In the genomic region with DNA sequence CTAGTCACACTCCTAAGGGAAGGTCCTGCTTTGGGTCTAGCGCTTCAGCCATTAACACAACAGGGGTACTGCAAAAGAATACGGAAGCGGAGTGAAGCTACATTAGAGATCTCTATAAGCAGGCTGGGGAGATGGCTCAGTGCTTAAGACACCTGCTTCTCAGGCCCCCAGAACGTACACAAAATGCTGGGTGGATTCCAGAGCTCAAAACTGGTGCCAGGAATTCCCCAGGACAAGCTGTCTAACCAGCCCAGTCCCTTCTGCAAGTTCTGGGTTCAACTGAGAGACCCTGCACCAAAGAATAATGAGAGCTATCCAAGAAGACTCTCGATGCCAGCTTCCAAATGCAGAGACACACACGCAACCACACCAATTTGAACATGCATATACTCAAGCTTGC, we compare ENCODE assay signal across 23 mouse cellular contexts. TPM values are rescaled to one million over a fixed set of nuclear protein-coding genes. Genes with fewer than 3 reads are reported as not detected.
"Had no signal": no experiment of that assay in that cellular context is flagged by ENCODE, and none has a peak within 500 bp of the region (broad histone marks: within the 10 kb centered on the region; RNA-seq: fewer than 3 reads in every experiment).

No protein-coding gene starts in this region.

- DNase-seq: lung, adult 18-20 months; lung, embryonic 14.5 days; lung, postnatal 10 days; lung, postnatal 4 days; midbrain, embryonic 14.5 days; right cerebral cortex, postnatal 14 days; thymus, adult 2 months; thymus, postnatal 25 days; thymus, postnatal 4 days had no signal

- H3K9me3 ChIP-seq: midbrain, embryonic 10.5 days; midbrain, embryonic 12.5 days; neural tube, embryonic 12.5 days; stomach, embryonic 15.5 days had no signal

- H3K9ac ChIP-seq: liver, embryonic 14.5 days; lung, embryonic 14.5 days; midbrain, embryonic 12.5 days; neural tube, embryonic 12.5 days; stomach, embryonic 15.5 days had no signal

- H3K27ac ChIP-seq: liver, embryonic 14.5 days; midbrain, embryonic 10.5 days; midbrain, embryonic 12.5 days; neural tube, embryonic 12.5 days had no signal

- H3K4me2 ChIP-seq: lung, embryonic 14.5 days; midbrain, embryonic 12.5 days; neural tube, embryonic 12.5 days had no signal

- H3K4me3 ChIP-seq: midbrain, embryonic 10.5 days; midbrain, embryonic 12.5 days; neural tube, embryonic 12.5 days; stomach, embryonic 15.5 days had no signal

- H3K27me3 ChIP-seq: midbrain, embryonic 12.5 days; neural tube, embryonic 12.5 days; stomach, embryonic 15.5 days had no signal

- H3K36me3 ChIP-seq: midbrain, embryonic 10.5 days; midbrain, embryonic 12.5 days; neural tube, embryonic 12.5 days; stomach, embryonic 15.5 days had no signal

RNA-seq across cellular contexts. Expression of gene Prph2, which starts 28.5 kb away (rescaled TPM):
- total RNA-seq: megakaryocyte-erythroid progenitor cell, adult 5-6 weeks; midbrain, postnatal 0 days; monocyte, adult 5-6 weeks; neutrophil, adult 5-6 weeks had no signal
- polyA plus RNA-seq: liver, embryonic 14.5 days; liver, embryonic 16.5 days; lung, embryonic 14.5 days; lung, embryonic 16.5 days; midbrain, embryonic 10.5 days; midbrain, embryonic 12.5 days; midbrain, embryonic 14.5 days; midbrain, postnatal 0 days; neural tube, embryonic 12.5 days; neural tube, embryonic 14.5 days; spleen, adult 2 months; stomach, embryonic 15.5 days; urinary bladder, adult 2 months had no signal
